Mouse (Mus musculus): ENCODE measurements around the gene Mobp.

DNA sequence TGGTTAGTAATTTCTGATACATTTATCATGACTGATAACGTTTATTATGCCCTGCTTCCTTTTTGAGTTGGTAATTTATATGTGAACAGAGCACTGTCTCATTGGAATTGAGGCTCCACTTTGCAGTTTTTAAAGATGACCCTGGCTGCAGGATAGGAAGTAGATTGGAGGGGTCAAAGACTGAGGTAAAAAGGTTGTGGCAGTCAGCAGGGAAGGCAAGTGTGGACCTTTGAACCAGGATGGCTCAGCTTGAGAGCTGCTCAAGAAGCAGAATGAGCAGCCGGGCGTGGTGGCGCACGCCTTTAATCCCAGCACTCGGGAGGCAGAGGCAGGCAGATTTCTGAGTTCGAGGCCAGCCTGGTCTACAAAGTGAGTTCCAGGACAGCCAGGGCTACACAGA lies 36.1 kb upstream of the Mobp start:
- TF ChIP-seq CTCF (conservative IDR thresholded peaks at IDR 0.05 in 1 of 2, IDR thresholded peaks at IDR 0.05 in 1 of 2; ENCODE audit: low read depth in 2 of 2, low read length in 2 of 2) (no peak), ETS1 (conservative IDR thresholded peaks at IDR 0.05; ENCODE audit: low read depth, low read length) (no peak), USF1 (IDR thresholded peaks at IDR 0.05; ENCODE audit: low read depth, low read length) (no peak), POLR2A (IDR thresholded peaks at IDR 0.05; ENCODE audit: low read depth, low read length) (no peak), TCF12 (IDR thresholded peaks at IDR 0.05; ENCODE audit: low read depth, low read length) (no peak), MAFK (IDR thresholded peaks at IDR 0.05; ENCODE audit: insufficient replicate concordance, low read length) (no peak), ZC3H11A (IDR thresholded peaks at IDR 0.05; ENCODE audit: low read depth, low read length) (no peak), SMC3 (IDR thresholded peaks at IDR 0.05; ENCODE audit: low read depth, low read length) (no peak), EP300 (IDR thresholded peaks at IDR 0.05; ENCODE audit: low read length) (no peak), MEF2A (IDR thresholded peaks at IDR 0.05; ENCODE audit: borderline replicate concordance, low read depth, low read length) (no peak), KAT2A (IDR thresholded peaks at IDR 0.05; ENCODE audit: insufficient replicate concordance, low read length) (no peak)

Data from CH12.LX (cell line).